Mouse (Mus musculus): Measurements from ENCODE around the gene Nup35. TPM values are rescaled to one million over a fixed set of nuclear protein-coding genes. Genes with fewer than 3 reads are reported as not detected.

Gene Nup35
- polyA plus RNA-seq, 1 experiment = 17.1 TPM

DNA sequence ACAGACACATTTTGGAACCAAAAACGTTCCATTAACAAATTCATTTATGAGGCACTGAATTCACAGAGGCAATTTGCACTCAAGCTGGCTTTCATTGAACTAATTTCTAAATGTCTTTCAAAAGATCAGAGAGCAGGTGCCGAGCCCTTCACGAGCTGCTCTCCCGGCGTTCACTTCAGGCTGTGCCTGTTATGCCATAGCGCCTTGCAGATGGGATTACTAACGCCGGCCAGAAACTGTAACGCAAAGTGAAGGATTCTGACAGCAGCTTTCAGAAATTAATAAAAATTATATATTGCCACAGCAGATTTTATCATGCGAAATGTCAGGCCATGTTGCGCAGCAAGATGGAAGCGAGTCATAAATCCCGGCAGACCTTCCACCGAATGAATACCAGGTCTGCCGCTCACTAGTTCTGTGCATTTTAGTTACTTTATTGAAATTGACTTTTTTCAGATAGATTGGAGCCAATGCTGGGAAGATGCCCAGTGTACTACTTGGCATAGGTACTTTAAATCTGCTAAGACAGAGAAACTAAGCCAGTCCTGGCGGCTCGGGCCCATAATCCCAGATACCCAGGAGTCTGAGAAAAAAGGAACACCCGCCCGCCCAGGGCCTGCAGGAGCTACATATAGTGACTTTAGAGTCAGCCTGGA lies 13.1 kb upstream of the Nup35 start:
- no peak overlapping the region for H3K4me2 ChIP-seq (ENCODE audit: low read depth)
- no peak overlapping the region for H3K4me3 ChIP-seq
- H3K79me2 ChIP-seq (ENCODE audit: control insufficient read depth, insufficient read depth) = no peaks in the 10 kb centered on the region
- no peaks in the 10 kb centered on the region for H3K27me3 ChIP-seq (ENCODE audit: control insufficient read depth, insufficient read depth, insufficient read length)
- H3ac ChIP-seq (ENCODE audit: control insufficient read depth, insufficient read length) = no peak overlapping the region
- H3K36me3 ChIP-seq (ENCODE audit: control insufficient read depth, insufficient read depth) = no peaks in the 10 kb centered on the region
- TF ChIP-seq TCF12 (IDR thresholded peaks at IDR 0.05; ENCODE audit: insufficient read depth, poor library complexity, severe bottlenecking) = no peak
- TF ChIP-seq POLR2AphosphoS2 (IDR thresholded peaks at IDR 0.05; ENCODE audit: insufficient read length, low read depth) = no peak
- no peak for TF ChIP-seq CEBPB (IDR thresholded peaks at IDR 0.05; ENCODE audit: insufficient read depth, poor library complexity, severe bottlenecking)
- TF ChIP-seq USF1 (IDR thresholded peaks at IDR 0.05; ENCODE audit: low read depth) = no peak
- TF ChIP-seq MYOD1 (IDR thresholded peaks at IDR 0.05; ENCODE audit: control insufficient read depth in 1 of 3, insufficient read length in 2 of 3, low read depth in 2 of 3) = no peak
- no peak for TF ChIP-seq MYOG (IDR thresholded peaks at IDR 0.05; ENCODE audit: control insufficient read depth in 1 of 3, insufficient read depth in 1 of 3, insufficient read length in 2 of 3, low read depth in 2 of 3)
- TF ChIP-seq E2F4 (IDR thresholded peaks at IDR 0.05; ENCODE audit: insufficient read depth) = no peak
- TF ChIP-seq REST (IDR thresholded peaks at IDR 0.05; ENCODE audit: insufficient read depth, insufficient read length) = no peak
- TF ChIP-seq TCF3 (IDR thresholded peaks at IDR 0.05; ENCODE audit: insufficient read length, low read depth) = no peak
- TF ChIP-seq SRF (IDR thresholded peaks at IDR 0.05; ENCODE audit: control insufficient read depth, insufficient read length, low read depth) = no peak
- TF ChIP-seq MAX (IDR thresholded peaks at IDR 0.05; ENCODE audit: low read depth) = no peak
- no peak for TF ChIP-seq POLR2A (IDR thresholded peaks at IDR 0.05; ENCODE audit: insufficient read length, low read depth)

DNA sequence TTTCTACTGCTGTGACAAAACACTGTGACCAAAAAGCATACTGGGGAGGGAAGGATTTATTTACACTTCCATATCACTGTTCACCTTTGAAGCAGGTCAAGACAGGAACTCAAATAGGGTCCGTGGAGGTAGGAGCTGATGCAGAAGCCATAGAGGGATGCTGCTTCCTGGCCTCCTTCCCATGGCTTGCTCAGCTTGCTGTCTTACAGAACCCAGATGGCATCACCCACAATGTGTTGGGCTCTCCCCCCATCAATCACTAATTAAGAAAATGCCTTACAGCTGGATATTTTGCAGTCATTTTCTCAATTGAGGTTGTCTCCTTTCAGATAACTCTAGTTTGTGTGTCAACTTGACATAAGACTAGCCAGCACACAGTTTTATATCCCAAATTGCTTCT lies 4.8 kb upstream of the Nup35 start:
- Histone ChIP-seq H3K4me3 (no peak overlapping the region), H3ac (ENCODE audit: control insufficient read depth, insufficient read length) (no peak overlapping the region), H3K27me3 (ENCODE audit: control insufficient read depth, insufficient read depth, insufficient read length) (no peaks in the 10 kb centered on the region), H3K4me2 (ENCODE audit: low read depth) (no peak overlapping the region), H3K36me3 (ENCODE audit: control insufficient read depth, insufficient read depth) (no peaks in the 10 kb centered on the region), H3K79me2 (ENCODE audit: control insufficient read depth, insufficient read depth) (no peaks in the 10 kb centered on the region)
- TF ChIP-seq POLR2AphosphoS2 (IDR thresholded peaks at IDR 0.05; ENCODE audit: insufficient read length, low read depth) = no peak
- TF ChIP-seq USF1 (IDR thresholded peaks at IDR 0.05; ENCODE audit: low read depth) = no peak

DNA sequence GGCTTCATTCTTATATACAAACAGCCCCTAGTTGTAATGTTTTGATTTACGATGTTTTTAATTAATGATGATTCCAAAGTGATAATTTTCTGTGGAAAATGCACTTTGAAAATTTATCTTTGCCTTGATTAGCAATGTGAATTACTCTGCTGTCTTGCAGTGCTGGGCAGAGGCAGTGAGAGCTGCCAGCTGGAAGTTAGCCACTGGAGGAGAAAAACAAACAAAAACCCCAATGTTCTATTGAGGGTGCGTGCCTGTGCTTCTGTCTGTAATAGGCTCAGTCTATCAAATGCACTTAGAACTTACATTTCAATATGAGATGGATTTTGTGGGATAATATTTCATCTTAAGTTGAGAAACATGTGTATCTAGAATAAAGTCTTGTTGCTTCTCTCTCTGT lies 4.2 kb upstream of the Nup35 start:
- no peak overlapping the region for H3K4me3 ChIP-seq
- H3K36me3 ChIP-seq (ENCODE audit: control insufficient read depth, insufficient read depth) = no peaks in the 10 kb centered on the region
- H3K4me2 ChIP-seq (ENCODE audit: low read depth) = no peak overlapping the region
- TF ChIP-seq SRF (IDR thresholded peaks at IDR 0.05; ENCODE audit: control insufficient read depth, insufficient read length, low read depth) = no peak
- TF ChIP-seq MYOG (IDR thresholded peaks at IDR 0.05; ENCODE audit: control insufficient read depth in 1 of 3, insufficient read depth in 1 of 3, insufficient read length in 2 of 3, low read depth in 2 of 3) = no peak
- no peak for TF ChIP-seq TCF12 (IDR thresholded peaks at IDR 0.05; ENCODE audit: insufficient read depth, poor library complexity, severe bottlenecking)
- no peak for TF ChIP-seq TCF3 (IDR thresholded peaks at IDR 0.05; ENCODE audit: insufficient read length, low read depth)
- no peak for TF ChIP-seq MAX (IDR thresholded peaks at IDR 0.05; ENCODE audit: low read depth)
- no peak overlapping the region for H3ac ChIP-seq (ENCODE audit: control insufficient read depth, insufficient read length)
- no peaks in the 10 kb centered on the region for H3K27me3 ChIP-seq (ENCODE audit: control insufficient read depth, insufficient read depth, insufficient read length)
- H3K79me2 ChIP-seq (ENCODE audit: control insufficient read depth, insufficient read depth) = no peaks in the 10 kb centered on the region

DNA sequence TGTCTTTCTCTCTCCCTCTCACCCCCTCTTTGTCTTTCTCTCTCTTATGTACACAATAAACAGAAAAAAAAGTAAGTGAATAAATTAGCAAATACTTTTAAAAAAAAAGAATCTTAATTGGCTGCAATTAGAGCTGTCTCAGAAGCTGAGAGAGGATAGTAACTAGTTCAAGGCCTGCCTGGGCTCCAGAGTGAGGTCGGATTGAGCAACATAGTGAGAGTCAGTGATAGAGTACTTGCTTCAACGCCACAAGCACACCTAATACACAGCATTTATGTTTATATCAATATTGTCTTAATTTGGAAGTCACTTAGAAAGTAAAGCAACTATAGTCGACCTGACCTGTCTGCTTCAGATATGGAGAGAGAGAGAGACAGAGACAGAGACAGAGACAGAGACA lies 2.0 kb downstream of the Nup35 start:
- H3K4me3 ChIP-seq = no peak overlapping the region
- no peak for TF ChIP-seq TCF3 (IDR thresholded peaks at IDR 0.05; ENCODE audit: insufficient read length, low read depth)
- TF ChIP-seq E2F4 (IDR thresholded peaks at IDR 0.05; ENCODE audit: insufficient read depth) = no peak
- no peaks in the 10 kb centered on the region for H3K36me3 ChIP-seq (ENCODE audit: control insufficient read depth, insufficient read depth)
- H3K79me2 ChIP-seq (ENCODE audit: control insufficient read depth, insufficient read depth) = no peaks in the 10 kb centered on the region
- H3K4me2 ChIP-seq (ENCODE audit: low read depth) = no peak overlapping the region
- H3ac ChIP-seq (ENCODE audit: control insufficient read depth, insufficient read length) = no peak overlapping the region
- no peaks in the 10 kb centered on the region for H3K27me3 ChIP-seq (ENCODE audit: control insufficient read depth, insufficient read depth, insufficient read length)

DNA sequence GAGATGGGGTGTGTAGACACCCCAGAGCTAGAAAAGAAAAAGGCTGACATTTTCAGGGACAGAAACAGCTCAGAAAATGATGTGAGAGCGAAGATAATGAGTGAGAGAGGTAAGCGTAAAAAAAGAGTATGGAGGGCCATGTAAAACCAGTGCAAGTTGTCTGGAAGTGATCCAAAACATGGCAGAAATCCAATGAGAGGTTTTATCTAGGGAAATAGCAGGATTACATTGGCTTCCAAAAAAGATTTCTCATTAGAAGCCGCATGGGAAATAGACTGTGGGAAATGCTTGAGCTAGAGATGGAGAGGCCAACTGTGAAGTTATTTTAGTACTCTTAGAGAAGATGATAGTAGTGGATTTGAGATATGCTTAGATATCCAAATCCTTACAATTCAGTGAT lies 4.9 kb downstream of the Nup35 start:
- Histone ChIP-seq H3ac (ENCODE audit: control insufficient read depth, insufficient read length) (no peak overlapping the region), H3K27me3 (ENCODE audit: control insufficient read depth, insufficient read depth, insufficient read length) (no peaks in the 10 kb centered on the region), H3K4me3 (no peak overlapping the region), H3K79me2 (ENCODE audit: control insufficient read depth, insufficient read depth) (no peaks in the 10 kb centered on the region), H3K36me3 (ENCODE audit: control insufficient read depth, insufficient read depth) (no peaks in the 10 kb centered on the region), H3K4me2 (ENCODE audit: low read depth) (no peak overlapping the region)
- no peak for TF ChIP-seq MYOG (IDR thresholded peaks at IDR 0.05; ENCODE audit: control insufficient read depth in 1 of 3, insufficient read depth in 1 of 3, insufficient read length in 2 of 3, low read depth in 2 of 3)
- TF ChIP-seq E2F4 (IDR thresholded peaks at IDR 0.05; ENCODE audit: insufficient read depth) = no peak
- no peak for TF ChIP-seq POLR2AphosphoS2 (IDR thresholded peaks at IDR 0.05; ENCODE audit: insufficient read length, low read depth)
- TF ChIP-seq MYOD1 (IDR thresholded peaks at IDR 0.05; ENCODE audit: control insufficient read depth in 1 of 3, insufficient read length in 2 of 3, low read depth in 2 of 3) = no peak
- TF ChIP-seq CEBPB (IDR thresholded peaks at IDR 0.05; ENCODE audit: insufficient read depth, poor library complexity, severe bottlenecking) = no peak
- TF ChIP-seq REST (IDR thresholded peaks at IDR 0.05; ENCODE audit: insufficient read depth, insufficient read length) = no peak
- no peak for TF ChIP-seq TCF12 (IDR thresholded peaks at IDR 0.05; ENCODE audit: insufficient read depth, poor library complexity, severe bottlenecking)
- TF ChIP-seq TCF3 (IDR thresholded peaks at IDR 0.05; ENCODE audit: insufficient read length, low read depth) = no peak
- no peak for TF ChIP-seq MAX (IDR thresholded peaks at IDR 0.05; ENCODE audit: low read depth)
- TF ChIP-seq POLR2A (IDR thresholded peaks at IDR 0.05; ENCODE audit: insufficient read length, low read depth) = no peak
- TF ChIP-seq USF1 (IDR thresholded peaks at IDR 0.05; ENCODE audit: low read depth) = no peak
- TF ChIP-seq SRF (IDR thresholded peaks at IDR 0.05; ENCODE audit: control insufficient read depth, insufficient read length, low read depth) = no peak

Measured in myocyte (in vitro differentiated cells).